Mouse (Mus musculus) embryonic facial prominence, embryonic 11.5 days (tissue): Measurements from ENCODE around the gene Olfr97. TPM values are rescaled to one million over a fixed set of nuclear protein-coding genes. Genes with fewer than 3 reads are reported as not detected.

Source experiments
- ATAC-seq: fragments of 200-750 bp; cut with Nextera tagmentation; replicated peaks from 2 replicates; pipeline ENCODE4 v1.8.0; 2017; ENCODE audit warnings: low read depth; ENCODE audit not compliant: insufficient number of reproducible peaks, low FRiP score, low TSS enrichment
- DNase-seq: peaks from one replicate; pipeline ENCODE4 v3.0.0-alpha.2; 2015; ENCODE audit warnings: low spot score
- H3K27ac ChIP-seq: fragments of 300-500 bp; sonication (generic); replicated peaks from 2 replicates; pipeline ENCODE4 v1.5.1; 2014; ENCODE audit warnings: mild to moderate bottlenecking, low read depth, low read length, control low read depth
- H3K27me3 ChIP-seq: fragments of 300-500 bp; sonication (generic); 2 replicates; pipeline ENCODE4 v1.6.1; 2014; ENCODE audit warnings: mild to moderate bottlenecking, low read length, moderate library complexity, mixed read lengths; ENCODE audit not compliant: control insufficient read depth, insufficient read depth
- H3K36me3 ChIP-seq: fragments of 300-500 bp; sonication (generic); replicated peaks from 2 replicates; pipeline ENCODE4 v1.6.1; 2014; ENCODE audit warnings: low read depth, mild to moderate bottlenecking, low read length, moderate library complexity, mixed read lengths; ENCODE audit not compliant: control insufficient read depth, insufficient read depth
- H3K4me1 ChIP-seq: fragments of 300-500 bp; sonication (generic); 2 replicates; pipeline ENCODE4 v1.6.1; 2014; ENCODE audit warnings: low read length, mixed read lengths; ENCODE audit not compliant: control insufficient read depth, insufficient read depth
- H3K4me2 ChIP-seq: fragments of 300-500 bp; sonication (generic); 2 replicates; pipeline ENCODE4 v1.6.1; 2014; ENCODE audit warnings: low read depth, mild to moderate bottlenecking, control low read depth, low read length, moderate library complexity
- H3K4me3 ChIP-seq: fragments of 300-500 bp; sonication (generic); 2 replicates; pipeline ENCODE4 v1.5.1; 2014; ENCODE audit warnings: low read depth, low read length, control low read depth
- H3K9ac ChIP-seq: fragments of 300-500 bp; sonication (generic); replicated peaks from 2 replicates; pipeline ENCODE4 v1.6.1; 2014; ENCODE audit warnings: mild to moderate bottlenecking, control low read depth, low read length
- H3K9me3 ChIP-seq: fragments of 300-500 bp; sonication (generic); replicated peaks from 2 replicates; pipeline ENCODE4 v1.6.1; 2016; ENCODE audit warnings: mild to moderate bottlenecking, low read length, inconsistent platforms, mixed read lengths; ENCODE audit not compliant: control insufficient read depth
- WGBS: fragments of 180-500 bp; shearing (Covaris S2); extraction: QIAGEN DNeasy Blood & Tissue Kit; methylation state at CpG from one replicate; pipeline ENCODE4 v1.1.7; 2014; 5-methylcytosine and 5-hydroxymethylcytosine counted together
- polyA plus RNA-seq: library from polyadenylated mRNA; unstranded; fragments of >200 nt; fragmentation: Nextera tagmentation; extraction: Ambion mirVana; gene quantifications from 2 replicates; pipeline ENCODE4 v1.2.1, GENCODE M21; 2014

The Olfr97 gene
- polyA plus RNA-seq, 1 experiment from 2014 or later = not detected

- WGBS = 6% methylated on average over 1 of the region's 1 CpGs
- Histone ChIP-seq H3K9me3 (no peaks in the 10 kb centered on the region), H3K27me3 (no peaks in the 10 kb centered on the region), H3K27ac (no peak overlapping the region), H3K36me3 (no peaks in the 10 kb centered on the region), H3K9ac (no peak overlapping the region), H3K4me3 (no peak overlapping the region), H3K4me2 (no peak overlapping the region), H3K4me1 (no peaks in the 10 kb centered on the region)
- DNase-seq (peak; percentile 8), ATAC-seq (no peak)
Measured at GRCm38 (mm10) chr17:37250544-37250943, 13.4 kb upstream of the Olfr97 start.

- Histone ChIP-seq H3K4me2 (no peak overlapping the region), H3K27me3 (no peaks in the 10 kb centered on the region), H3K4me1 (no peaks in the 10 kb centered on the region), H3K36me3 (no peaks in the 10 kb centered on the region), H3K9ac (no peak overlapping the region), H3K27ac (no peak overlapping the region), H3K4me3 (no peak overlapping the region), H3K9me3 (no peaks in the 10 kb centered on the region)
- no peak for ATAC-seq
- DNase-seq = no peak
Measured at GRCm38 (mm10) chr17:37249460-37249859, 12.3 kb upstream of the Olfr97 start.

- Histone ChIP-seq H3K4me1 (no peaks in the 10 kb centered on the region), H3K36me3 (no peaks in the 10 kb centered on the region), H3K9me3 (no peaks in the 10 kb centered on the region), H3K4me2 (no peak overlapping the region), H3K27me3 (no peaks in the 10 kb centered on the region), H3K9ac (no peak overlapping the region), H3K27ac (no peak overlapping the region), H3K4me3 (no peak overlapping the region)
- DNase-seq (peak; percentile 27), ATAC-seq (no peak)
- WGBS = 29% methylated on average over 5 of the region's 5 CpGs
Measured at GRCm38 (mm10) chr17:37246715-37247114, 9.6 kb upstream of the Olfr97 start.

- Histone ChIP-seq H3K27ac (no peak overlapping the region), H3K9me3 (no peaks in the 10 kb centered on the region), H3K36me3 (no peaks in the 10 kb centered on the region), H3K9ac (no peak overlapping the region), H3K27me3 (no peaks in the 10 kb centered on the region), H3K4me3 (no peak overlapping the region), H3K4me2 (no peak overlapping the region), H3K4me1 (no peaks in the 10 kb centered on the region)
- 57% methylated on average over 3 of the region's 3 CpGs for WGBS
- DNase-seq (no peak), ATAC-seq (no peak)
Measured at GRCm38 (mm10) chr17:37242198-37242597, 5.1 kb upstream of the Olfr97 start.

GRCm38 (mm10) chr17:37221879-37222278 lies 15.3 kb downstream of the Olfr97 start:
- no peaks in the 10 kb centered on the region for H3K4me1 ChIP-seq
- no peaks in the 10 kb centered on the region for H3K27me3 ChIP-seq
- no peak overlapping the region for H3K4me3 ChIP-seq
- no peak overlapping the region for H3K4me2 ChIP-seq
- DNase-seq (no peak), ATAC-seq (no peak)
- no peak overlapping the region for H3K27ac ChIP-seq
- no peak overlapping the region for H3K9ac ChIP-seq
- 22% methylated on average over 1 of the region's 1 CpGs for WGBS
- H3K9me3 ChIP-seq = no peaks in the 10 kb centered on the region
- no peaks in the 10 kb centered on the region for H3K36me3 ChIP-seq

GRCm38 (mm10) chr17:37219846-37220245 lies 17.3 kb downstream of the Olfr97 start, which contains the start of gene Olfr96:
Gene Olfr96, plus strand, starts transcription at chr17:37220146.
- DNase-seq (no peak), ATAC-seq (no peak)
- Histone ChIP-seq H3K36me3 (no peaks in the 10 kb centered on the region), H3K4me2 (no peak within 1 kb of the TSS), H3K4me3 (no peak within 1 kb of the TSS), H3K27ac (no peak within 1 kb of the TSS), H3K9ac (no peak within 1 kb of the TSS), H3K27me3 (no peaks in the 10 kb centered on the region), H3K9me3 (no peaks in the 10 kb centered on the region; the same call in 1 of the 2 replicates), H3K4me1 (no peaks in the 10 kb centered on the region)
- WGBS = 68% methylated on average over 4 of the region's 4 CpGs

- Histone ChIP-seq H3K27ac (no peak overlapping the region), H3K4me3 (no peak overlapping the region), H3K4me1 (no peaks in the 10 kb centered on the region), H3K27me3 (no peaks in the 10 kb centered on the region), H3K36me3 (no peaks in the 10 kb centered on the region), H3K9ac (no peak overlapping the region), H3K4me2 (no peak overlapping the region), H3K9me3 (no peaks in the 10 kb centered on the region; the same call in 1 of the 2 replicates)
- ATAC-seq (no peak), DNase-seq (no peak)
- WGBS = 92% methylated on average over 3 of the region's 3 CpGs
Measured at GRCm38 (mm10) chr17:37218486-37218885, 18.6 kb downstream of the Olfr97 start.

- H3K4me1 ChIP-seq = no peaks in the 10 kb centered on the region; the same call in 1 of the 2 replicates
- 69% methylated on average over 3 of the region's 3 CpGs for WGBS
- H3K9ac ChIP-seq = no peak within 1 kb of the TSS
Measured at GRCm38 (mm10) chr17:37213018-37213417, 24.1 kb downstream of the Olfr97 start, which contains the start of gene Olfr95. Gene Olfr95, minus strand, starts transcription at chr17:37213118.

More at GRCm38 (mm10) chr17:37213018-37213417, 24.1 kb downstream of the Olfr97 start, which contains the start of gene Olfr95:
- peaks cover 8% of the 10 kb centered on the region; the same call in 1 of the 2 replicates for H3K27me3 ChIP-seq
- no peak for ATAC-seq
- H3K36me3 ChIP-seq = no peaks in the 10 kb centered on the region
- H3K4me2 ChIP-seq = no peak within 1 kb of the TSS
- no peak within 1 kb of the TSS for H3K4me3 ChIP-seq
- no peaks in the 10 kb centered on the region; the same call in 1 of the 2 replicates for H3K9me3 ChIP-seq
- H3K27ac ChIP-seq = no peak within 1 kb of the TSS
- DNase-seq = no peak
